Mouse (Mus musculus) testis, adult 2 months (tissue): ENCODE measurements around the gene Atrx.

Experiments
- CTCF ChIP-seq: fragments of 200-500 bp; IDR thresholded peaks from 2 replicates; pipeline ENCODE4 v1.5.1; 2012; ENCODE audit warnings: low read depth, mild to moderate bottlenecking, inconsistent platforms, low read length, moderate library complexity; ENCODE audit not compliant: control insufficient read depth, insufficient read depth, insufficient replicate concordance
- POLR2A ChIP-seq: fragments of 200-500 bp; IDR thresholded peaks from 2 replicates; pipeline ENCODE4 v1.6.1; 2012; ENCODE audit warnings: low read depth, mild to moderate bottlenecking, inconsistent platforms, low read length, moderate library complexity; ENCODE audit not compliant: control insufficient read depth

- no peak for TF ChIP-seq POLR2A
- TF ChIP-seq CTCF = no peak
These were observed 42.3 kb downstream of the Atrx start for GRCm38 (mm10) chrX:105886921-105887320.
